Mouse (Mus musculus) megakaryocyte, embryonic 14.5 days (primary cell): Measurements from ENCODE around the gene Pde9a. TPM values are rescaled to one million over a fixed set of nuclear protein-coding genes. Genes with fewer than 3 reads are reported as not detected.

Experiments
- H3K27me3 ChIP-seq: replicated peaks from 2 replicates; pipeline ENCODE3; 2012; ENCODE audit warnings: inconsistent platforms
- H3K36me3 ChIP-seq: replicated peaks from 2 replicates; pipeline ENCODE3; 2012; ENCODE audit warnings: low read length, inconsistent platforms, mixed read lengths
- H3K4me1 ChIP-seq: 2 replicates; pipeline ENCODE4 v1.6.1; 2012; ENCODE audit warnings: inconsistent platforms
- H3K4me3 ChIP-seq: replicated peaks from 2 replicates; pipeline ENCODE3; 2012; ENCODE audit warnings: moderate library complexity, mild to moderate bottlenecking, inconsistent platforms
- H3K9me3 ChIP-seq: 2 replicates; pipeline ENCODE4 v1.6.1; 2012; ENCODE audit warnings: inconsistent platforms
- FLI1 ChIP-seq: IDR thresholded peaks from 2 replicates; pipeline ENCODE4 v1.6.1; 2012; ENCODE audit warnings: low read length, inconsistent platforms, mixed read lengths
- GATA1 ChIP-seq: IDR thresholded peaks from 3 replicates; pipeline ENCODE4 v1.6.1; 2012; ENCODE audit warnings: mixed read lengths, low read length, inconsistent platforms, borderline replicate concordance
- polyA plus RNA-seq: library from polyadenylated mRNA; stranded (reverse); fragments of >175 nt; gene quantifications from 2 replicates; pipeline ENCODE4 v1.2.3, GENCODE M21; 2012; ENCODE audit warnings: low replicate concordance; ENCODE audit not compliant: insufficient read depth

Pde9a gene
- polyA plus RNA-seq, 1 experiment = not detected

GRCm38 (mm10) chr17:31519946-31520838, 134.2 kb downstream of the Pde9a start, which contains the start of the genes Wdr4 and Ndufv3:
Gene Wdr4 (minus strand): TSS chr17:31519980.
Gene Ndufv3 (plus strand): TSS chr17:31520115.
- TF ChIP-seq FLI1 = no peak
- TF ChIP-seq GATA1 = no peak
- Histone ChIP-seq H3K27me3 (peaks cover 3% of the 10 kb centered on the region), H3K36me3 (peaks cover 34% of the 10 kb centered on the region), H3K9me3 (no peaks in the 10 kb centered on the region), H3K4me1 (peaks cover 57% of the 10 kb centered on the region), H3K4me3 (peak within 1 kb of the TSS; percentile 96)

GRCm38 (mm10) chr17:31520895-31521294, 134.9 kb downstream of the Pde9a start:
- TF ChIP-seq FLI1 = no peak
- Histone ChIP-seq H3K36me3 (peaks cover 39% of the 10 kb centered on the region), H3K9me3 (no peaks in the 10 kb centered on the region), H3K4me1 (peaks cover 59% of the 10 kb centered on the region), H3K4me3 (peak overlapping the region; percentile 96), H3K27me3 (peaks cover 3% of the 10 kb centered on the region)

- Histone ChIP-seq H3K9me3 (no peaks in the 10 kb centered on the region), H3K4me3 (peak overlapping the region; percentile 96), H3K4me1 (peaks cover 59% of the 10 kb centered on the region), H3K27me3 (no peaks in the 10 kb centered on the region), H3K36me3 (peaks cover 48% of the 10 kb centered on the region)
- no peak for TF ChIP-seq FLI1
- no peak for TF ChIP-seq GATA1
Measured at GRCm38 (mm10) chr17:31521948-31522347, 135.9 kb downstream of the Pde9a start.

- TF ChIP-seq GATA1 = no peak
- TF ChIP-seq FLI1 = no peak
- H3K9me3 ChIP-seq = no peaks in the 10 kb centered on the region
- H3K4me1 ChIP-seq = peaks cover 42% of the 10 kb centered on the region
- H3K4me3 ChIP-seq = no peak overlapping the region
- no peaks in the 10 kb centered on the region for H3K27me3 ChIP-seq
- H3K36me3 ChIP-seq = peaks cover 79% of the 10 kb centered on the region
Measured at GRCm38 (mm10) chr17:31525114-31525513, 139.1 kb downstream of the Pde9a start.

GRCm38 (mm10) chr17:31525816-31526215, 139.8 kb downstream of the Pde9a start:
- peaks cover 86% of the 10 kb centered on the region for H3K36me3 ChIP-seq
- H3K4me3 ChIP-seq = no peak overlapping the region
- TF ChIP-seq GATA1 (no peak), FLI1 (no peak)
- no peaks in the 10 kb centered on the region for H3K9me3 ChIP-seq
- H3K27me3 ChIP-seq = no peaks in the 10 kb centered on the region
- H3K4me1 ChIP-seq = peaks cover 42% of the 10 kb centered on the region

Other genes starting within 250 kb of the Pde9a start
- not detected in 2 replicates for gene Tff2, start 241.9 kb upstream of the Pde9a start, polyA plus RNA-seq
- gene Tff1, start 220.9 kb upstream of the Pde9a start, polyA plus RNA-seq = not detected in 2 replicates
- gene Tmprss3, start 187.2 kb upstream of the Pde9a start, polyA plus RNA-seq = 0.10 TPM in 1 of 2 replicates, not detected in the other
- 45.2 and 56.2 TPM in 2 replicates for gene Ubash3a, start 178.3 kb upstream of the Pde9a start, polyA plus RNA-seq
- gene Rsph1, start 108.8 kb upstream of the Pde9a start, polyA plus RNA-seq = 0.12 TPM in 1 of 2 replicates, not detected in the other
- gene Slc37a1, start 99.4 kb upstream of the Pde9a start, polyA plus RNA-seq = 3.4 and 4.1 TPM in 2 replicates
- gene Wdr4, start 133.8 kb downstream of the Pde9a start, polyA plus RNA-seq = 13.5 and 35.0 TPM in 2 replicates
- 77.3 and 604 TPM in 2 replicates for gene Ndufv3, start 133.9 kb downstream of the Pde9a start, polyA plus RNA-seq
- gene Pknox1, start 178.5 kb downstream of the Pde9a start, polyA plus RNA-seq = 2.5 TPM in 1 of 2 replicates, not detected in the other